Mouse (Mus musculus) forebrain, embryonic 13.5 days (tissue): Measurements from ENCODE around the gene Tenm4. TPM values are rescaled to one million over a fixed set of nuclear protein-coding genes. Genes with fewer than 3 reads are reported as not detected.

ENCODE experiments used
- ATAC-seq: fragments of 200-750 bp; cut with Nextera tagmentation; 2 replicates; pipeline ENCODE4 v1.8.0; 2017
- H3K27ac ChIP-seq: fragments of 300-500 bp; sonication (generic); 2 replicates; pipeline ENCODE4 v1.5.1; 2015; ENCODE audit warnings: inconsistent platforms, mild to moderate bottlenecking, moderate library complexity
- H3K27me3 ChIP-seq: fragments of 300-500 bp; sonication (generic); 2 replicates; pipeline ENCODE4 v1.6.1; 2015; ENCODE audit warnings: mild to moderate bottlenecking, inconsistent platforms
- H3K36me3 ChIP-seq: fragments of 300-500 bp; sonication (generic); 2 replicates; pipeline ENCODE4 v1.6.1; 2015; ENCODE audit warnings: mild to moderate bottlenecking, inconsistent platforms; ENCODE audit not compliant: poor library complexity, severe bottlenecking
- H3K4me1 ChIP-seq: fragments of 300-500 bp; sonication (generic); 2 replicates; pipeline ENCODE4 v1.6.1; 2015; ENCODE audit warnings: inconsistent platforms
- H3K4me2 ChIP-seq: fragments of 300-500 bp; sonication (generic); 2 replicates; pipeline ENCODE4 v1.6.1; 2015; ENCODE audit warnings: inconsistent platforms, mild to moderate bottlenecking, moderate library complexity
- H3K4me3 ChIP-seq: fragments of 300-500 bp; sonication (generic); 2 replicates; pipeline ENCODE4 v1.5.1; 2015; ENCODE audit warnings: mild to moderate bottlenecking, inconsistent platforms
- H3K9ac ChIP-seq: fragments of 300-500 bp; sonication (generic); 2 replicates; pipeline ENCODE4 v1.6.1; 2015; ENCODE audit warnings: mild to moderate bottlenecking, inconsistent platforms
- H3K9me3 ChIP-seq: fragments of 300-500 bp; sonication (generic); replicated peaks from 2 replicates; pipeline ENCODE4 v1.6.1; 2016; ENCODE audit warnings: inconsistent platforms
- WGBS: fragments of 180-500 bp; shearing (Covaris S2); methylation state at CpG from one replicate; pipeline ENCODE4 v1.1.7; 2015; 5-methylcytosine and 5-hydroxymethylcytosine counted together
- polyA plus RNA-seq: library from polyadenylated mRNA; unstranded; fragments of >200 nt; fragmentation: Nextera tagmentation; extraction: Ambion mirVana; gene quantifications from 2 replicates; pipeline ENCODE4 v1.2.1, GENCODE M21; 2015

Gene Tenm4
- polyA plus RNA-seq, 1 experiment from 2014 or later, result 73.6 TPM

- WGBS, result 74% methylated on average over 3 of the region's 3 CpGs
- Histone ChIP-seq H3K4me3 (no peak overlapping the region), H3K9ac (no peak overlapping the region), H3K27ac (no peak overlapping the region), H3K27me3 (no peaks in the 10 kb centered on the region), H3K36me3 (no peaks in the 10 kb centered on the region), H3K4me1 (peaks cover 14% of the 10 kb centered on the region), H3K9me3 (no peaks in the 10 kb centered on the region), H3K4me2 (no peak overlapping the region)
- ATAC-seq, result no peak
Observed at GRCm38 (mm10) chr7:96154025-96154424, 17.0 kb upstream of the Tenm4 start.

DNA sequence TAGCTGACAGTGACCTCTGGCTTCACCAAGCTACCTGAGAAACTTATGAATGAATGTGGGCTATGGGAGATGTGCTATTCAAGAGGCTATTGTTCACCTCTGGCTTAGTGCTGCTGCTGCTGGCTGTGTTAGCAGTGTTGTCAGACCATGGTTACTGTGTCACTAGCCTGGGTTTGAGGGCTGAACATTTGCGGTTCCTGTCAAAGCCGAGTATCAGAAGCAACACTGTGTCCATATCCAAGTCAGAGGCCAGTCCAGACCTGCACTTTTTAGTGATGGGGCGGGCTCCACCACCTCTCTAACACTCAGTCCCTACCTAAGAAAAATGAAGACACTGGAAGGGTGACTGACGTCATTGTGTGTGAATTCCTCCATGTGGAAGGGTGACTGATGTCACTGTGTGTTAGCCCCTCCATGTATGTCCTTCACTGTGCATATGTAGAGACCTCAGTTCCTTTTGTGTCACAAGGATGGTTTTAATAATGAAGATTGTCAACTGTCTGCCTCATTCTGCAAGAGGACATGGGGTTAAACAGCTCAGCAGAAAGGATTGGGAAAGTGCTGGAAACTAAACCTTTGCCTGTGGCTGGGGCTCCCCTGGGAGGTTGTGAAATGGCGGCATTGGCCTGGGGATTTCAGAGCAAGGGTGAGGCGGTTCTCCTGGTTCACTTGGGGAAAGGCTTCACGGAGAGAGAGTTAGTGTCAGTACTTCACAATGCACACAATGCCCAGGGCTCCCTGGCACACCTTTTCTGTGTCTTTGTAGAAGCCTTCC is 14.4 kb upstream of the Tenm4 start:
- 86% methylated on average over 7 of the region's 7 CpGs for WGBS
- H3K9ac ChIP-seq, result no peak overlapping the region
- H3K4me3 ChIP-seq, result no peak overlapping the region
- no peak overlapping the region for H3K27ac ChIP-seq
- ATAC-seq, result no peak
- no peaks in the 10 kb centered on the region for H3K9me3 ChIP-seq
- H3K36me3 ChIP-seq, result no peaks in the 10 kb centered on the region
- no peak overlapping the region for H3K4me2 ChIP-seq
- peaks cover 14% of the 10 kb centered on the region for H3K4me1 ChIP-seq
- H3K27me3 ChIP-seq, result no peaks in the 10 kb centered on the region

GRCm38 (mm10) chr7:96164141-96164540 is 6.9 kb upstream of the Tenm4 start:
- Histone ChIP-seq H3K9ac (no peak overlapping the region), H3K27ac (no peak overlapping the region), H3K27me3 (no peaks in the 10 kb centered on the region), H3K36me3 (no peaks in the 10 kb centered on the region), H3K9me3 (no peaks in the 10 kb centered on the region), H3K4me2 (no peak overlapping the region), H3K4me3 (no peak overlapping the region), H3K4me1 (peaks cover 24% of the 10 kb centered on the region)
- ATAC-seq, result no peak

DNA sequence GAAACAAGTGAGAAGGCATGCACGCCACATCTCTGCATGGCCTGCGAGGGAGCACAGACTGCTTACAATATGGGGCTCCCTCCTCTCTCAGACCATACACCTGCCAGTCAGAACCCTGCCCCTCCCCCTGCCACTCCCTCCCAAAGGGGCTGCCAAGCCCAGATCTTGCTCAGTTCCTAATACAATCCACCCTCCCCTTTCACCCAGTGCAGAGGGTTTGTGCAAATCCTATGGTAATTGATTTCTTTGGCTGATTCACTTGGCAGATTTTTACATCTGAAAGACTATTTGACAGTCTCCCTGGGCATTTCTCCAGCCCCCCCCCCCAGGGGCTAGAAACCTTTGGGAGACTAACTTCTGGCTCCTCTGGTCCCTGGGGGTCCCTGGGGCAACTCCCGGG is 2.1 kb upstream of the Tenm4 start:
- Histone ChIP-seq H3K9me3 (no peaks in the 10 kb centered on the region), H3K4me3 (no peak overlapping the region), H3K9ac (no peak overlapping the region), H3K4me2 (peak overlapping the region; percentile 17; the same call in 1 of the 2 replicates), H3K4me1 (peaks cover 42% of the 10 kb centered on the region), H3K36me3 (no peaks in the 10 kb centered on the region), H3K27me3 (0 out of 2 replicates have a peak, but pooled peaks cover 5% of the 10 kb centered on the region), H3K27ac (peak overlapping the region; percentile 69)
- 13% methylated on average over 3 of the region's 3 CpGs for WGBS
- ATAC-seq, result peak; percentile 98

DNA sequence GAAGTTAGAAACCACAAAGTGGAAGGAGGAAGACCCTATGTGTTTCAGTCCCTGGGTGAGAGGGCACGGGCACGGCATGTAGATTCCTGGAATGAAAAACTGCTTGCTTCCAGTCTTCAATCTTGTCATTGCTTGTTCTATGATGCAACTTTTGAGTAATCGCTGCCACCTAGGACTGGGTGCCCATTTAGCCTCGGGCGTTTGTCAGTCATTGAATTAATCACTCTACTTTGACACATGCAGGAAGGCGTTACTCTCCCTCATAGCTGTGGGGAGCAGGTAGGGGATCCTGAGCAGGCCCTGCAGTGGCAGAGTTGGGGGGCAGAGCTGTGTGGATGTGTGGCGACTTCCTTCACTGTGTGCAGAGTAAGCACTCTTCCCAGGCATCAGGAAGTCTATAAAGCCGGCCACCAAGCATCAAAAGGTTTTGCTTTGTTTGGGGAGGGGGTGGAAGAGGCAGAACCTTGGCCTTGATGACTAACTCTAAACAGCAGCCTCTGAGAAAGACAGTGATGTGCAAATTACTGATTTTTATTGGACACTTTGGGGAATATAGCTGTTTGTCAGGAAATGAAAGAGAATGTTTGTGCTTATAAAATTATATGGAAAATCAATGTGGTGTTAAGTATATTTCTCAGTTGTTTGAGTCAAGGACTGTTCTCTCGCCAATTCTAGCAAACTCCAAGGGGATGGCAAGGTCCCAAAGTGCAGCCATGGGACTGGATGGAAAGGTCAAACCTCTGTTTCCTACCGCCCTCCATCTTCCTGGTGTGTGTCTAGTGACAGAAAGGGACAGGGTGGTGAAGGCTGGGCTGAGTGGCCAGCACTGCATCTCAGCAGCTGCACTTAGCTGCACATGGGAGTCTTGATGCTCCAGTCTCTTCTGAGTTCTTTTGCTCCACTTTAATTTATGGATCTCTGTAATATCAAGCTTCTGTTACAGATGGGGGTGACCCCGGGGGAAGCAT is 834 bp downstream of the Tenm4 start:
- Histone ChIP-seq H3K4me2 (peak overlapping the region; percentile 17; the same call in 1 of the 2 replicates), H3K4me1 (peaks cover 41% of the 10 kb centered on the region), H3K27me3 (0 out of 2 replicates have a peak, but pooled peaks cover 5% of the 10 kb centered on the region), H3K27ac (no peak overlapping the region), H3K4me3 (no peak overlapping the region), H3K36me3 (no peaks in the 10 kb centered on the region), H3K9me3 (no peaks in the 10 kb centered on the region), H3K9ac (no peak overlapping the region)
- WGBS, result 54% methylated on average over 11 of the region's 11 CpGs
- ATAC-seq, result no peak

GRCm38 (mm10) chr7:96176781-96177180 is 5.7 kb downstream of the Tenm4 start:
- Histone ChIP-seq H3K9me3 (no peaks in the 10 kb centered on the region), H3K4me1 (peaks cover under 1% of the 10 kb centered on the region), H3K36me3 (no peaks in the 10 kb centered on the region), H3K4me3 (no peak overlapping the region), H3K27me3 (0 out of 2 replicates have a peak, but pooled peaks cover 5% of the 10 kb centered on the region), H3K27ac (no peak overlapping the region), H3K9ac (no peak overlapping the region), H3K4me2 (no peak overlapping the region)
- 69% methylated on average over 8 of the region's 8 CpGs for WGBS
- no peak for ATAC-seq

GRCm38 (mm10) chr7:96181751-96182150 is 10.7 kb downstream of the Tenm4 start:
- H3K9ac ChIP-seq, result no peak overlapping the region
- no peaks in the 10 kb centered on the region for H3K27me3 ChIP-seq
- H3K4me1 ChIP-seq, result 0 out of 2 replicates have a peak, but pooled peaks cover 16% of the 10 kb centered on the region
- H3K4me3 ChIP-seq, result no peak overlapping the region
- 85% methylated on average over 4 of the region's 4 CpGs for WGBS
- H3K27ac ChIP-seq, result no peak overlapping the region
- no peaks in the 10 kb centered on the region for H3K9me3 ChIP-seq
- no peak overlapping the region for H3K4me2 ChIP-seq
- no peaks in the 10 kb centered on the region for H3K36me3 ChIP-seq
- ATAC-seq, result no peak

GRCm38 (mm10) chr7:96183195-96183594 is 12.1 kb downstream of the Tenm4 start:
- ATAC-seq, result peak; percentile 43; the same call in 1 of the 2 replicates
- Histone ChIP-seq H3K27ac (no peak overlapping the region), H3K36me3 (no peaks in the 10 kb centered on the region), H3K4me3 (no peak overlapping the region), H3K4me2 (no peak overlapping the region), H3K4me1 (0 out of 2 replicates have a peak, but pooled peaks cover 16% of the 10 kb centered on the region), H3K9me3 (no peaks in the 10 kb centered on the region), H3K27me3 (no peaks in the 10 kb centered on the region), H3K9ac (no peak overlapping the region)
- 88% methylated on average over 1 of the region's 1 CpGs for WGBS

DNA sequence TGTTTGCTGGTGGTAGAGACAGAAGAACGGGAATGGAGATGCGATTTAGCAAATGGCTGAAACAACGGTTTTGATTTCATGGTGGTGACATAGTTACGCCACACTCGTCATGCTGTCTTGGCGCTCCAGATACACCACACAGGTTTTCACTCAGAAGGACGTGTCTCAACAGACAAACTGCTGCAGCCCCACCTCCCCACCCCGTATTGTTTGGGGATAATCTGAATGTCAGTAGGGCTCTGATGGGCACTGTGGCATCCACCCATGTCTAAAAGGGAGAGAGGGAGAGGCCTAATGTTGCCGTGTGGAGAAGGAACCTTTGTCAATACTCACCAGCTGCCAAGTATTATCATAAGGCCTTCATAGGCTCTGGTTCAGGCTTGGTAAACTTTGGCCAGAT is 14.4 kb downstream of the Tenm4 start:
- ATAC-seq, result no peak
- Histone ChIP-seq H3K27me3 (no peaks in the 10 kb centered on the region), H3K36me3 (no peaks in the 10 kb centered on the region), H3K4me2 (no peak overlapping the region), H3K4me3 (no peak overlapping the region), H3K27ac (no peak overlapping the region), H3K9me3 (no peaks in the 10 kb centered on the region), H3K4me1 (0 out of 2 replicates have a peak, but pooled peaks cover 16% of the 10 kb centered on the region), H3K9ac (no peak overlapping the region)
- whole genome bisulfite sequencing, result 74% methylated on average over 9 of the region's 9 CpGs

- Histone ChIP-seq H3K4me3 (no peak overlapping the region), H3K36me3 (no peaks in the 10 kb centered on the region), H3K9me3 (no peaks in the 10 kb centered on the region), H3K27me3 (peaks cover 10% of the 10 kb centered on the region; the same call in 1 of the 2 replicates), H3K9ac (no peak overlapping the region), H3K4me2 (no peak overlapping the region), H3K27ac (no peak overlapping the region), H3K4me1 (peaks cover 10% of the 10 kb centered on the region)
- ATAC-seq, result no peak
- WGBS, result 75% methylated on average over 10 of the region's 10 CpGs
Observed at GRCm38 (mm10) chr7:96203812-96204560, 32.9 kb downstream of the Tenm4 start.

GRCm38 (mm10) chr7:96204809-96205350 is 33.8 kb downstream of the Tenm4 start:
- ATAC-seq, result no peak
- peaks cover 18% of the 10 kb centered on the region for H3K4me1 ChIP-seq
- no peaks in the 10 kb centered on the region for H3K36me3 ChIP-seq
- no peak overlapping the region for H3K4me2 ChIP-seq
- no peak overlapping the region for H3K27ac ChIP-seq
- H3K9ac ChIP-seq, result no peak overlapping the region
- H3K4me3 ChIP-seq, result no peak overlapping the region
- H3K27me3 ChIP-seq, result peaks cover 10% of the 10 kb centered on the region; the same call in 1 of the 2 replicates
- H3K9me3 ChIP-seq, result no peaks in the 10 kb centered on the region
- WGBS, result 15% methylated on average over 10 of the region's 10 CpGs
